Mouse (Mus musculus) large intestine, adult 2 months (tissue): ENCODE measurements around the gene Tspyl3. TPM values are rescaled to one million over a fixed set of nuclear protein-coding genes. Genes with fewer than 3 reads are reported as not detected.
"Not testable (repeated sequence)": the region's sequence is repeated elsewhere in the genome, so short reads cannot be mapped to it uniquely, and the experiment has no call there.

Experiments
- DNase-seq: peaks from one replicate; pipeline ENCODE4 v3.0.0-alpha.2; 2012; ENCODE audit warnings: low read depth, low spot score
- WGBS: fragments of 180-500 bp; shearing (Covaris S2); methylation state at CpG from one replicate; pipeline ENCODE4 v1.1.7; 2018; 5-methylcytosine and 5-hydroxymethylcytosine counted together
- polyA plus RNA-seq: library from polyadenylated mRNA; depleted of rRNA; stranded (reverse); fragments of >200 nt; gene quantifications from 2 replicates; pipeline ENCODE4 v1.2.3, GENCODE M21; 2012; rRNA removed

Tspyl3 gene
- 3.2 and 3.3 TPM in 2 replicates for polyA plus RNA-seq

- no peak for DNase-seq
- WGBS = 30% methylated on average over 31 of the region's 31 CpGs
These were observed at the start of gene Tspyl3 for GRCm38 (mm10) chr2:153224946-153225594. Gene Tspyl3 (minus strand): TSS chr2:153225441.

- no peak for DNase-seq
- WGBS = 74% methylated on average over 6 of the region's 6 CpGs
These were observed 49.6 kb upstream of the Tspyl3 start for GRCm38 (mm10) chr2:153274919-153275247.

DNA sequence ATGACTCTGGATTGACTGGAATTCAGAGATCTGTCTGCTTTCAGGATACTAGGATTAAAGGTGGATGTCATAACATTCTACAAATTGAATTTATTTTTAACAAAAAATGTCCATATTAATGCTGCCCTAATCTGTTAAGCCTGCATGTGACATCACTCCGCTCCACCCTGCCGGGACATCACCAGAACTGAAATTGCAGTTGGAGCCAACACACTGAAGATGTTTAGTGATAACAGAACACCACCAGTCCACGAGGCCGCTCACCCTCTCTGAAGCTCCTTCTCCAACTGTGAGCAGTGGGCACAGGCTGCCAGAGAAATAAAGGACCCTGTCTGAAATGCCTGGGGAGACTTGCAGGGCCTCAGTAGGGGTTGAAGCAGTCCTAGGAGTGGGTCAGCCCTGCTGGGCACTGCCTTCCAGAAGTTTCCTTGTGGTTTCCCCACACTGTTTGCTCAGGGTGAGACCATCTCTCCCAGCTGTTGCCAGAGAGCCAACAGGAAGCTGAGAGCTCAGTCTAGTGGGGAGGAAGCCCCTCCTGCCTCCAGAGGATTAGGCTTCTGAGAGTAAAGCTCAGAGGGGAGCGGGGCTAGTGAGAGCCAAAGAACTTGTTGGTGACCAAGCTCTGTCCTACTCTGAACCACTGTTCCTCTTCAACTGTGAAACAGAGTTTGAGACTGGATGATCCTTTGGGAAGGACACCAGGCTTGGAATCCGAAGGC, 49.1 kb upstream of the Tspyl3 start:
- DNase-seq = not testable (repeated sequence)
- WGBS = 70% methylated on average over 6 of the region's 6 CpGs

GRCm38 (mm10) chr2:153270231-153270915, 45.1 kb upstream of the Tspyl3 start:
- 22% methylated on average over 8 of the region's 8 CpGs for WGBS
- DNase-seq = not testable (repeated sequence)

- 70% methylated on average over 2 of the region's 2 CpGs for WGBS
- DNase-seq = no peak
These were observed 42.1 kb upstream of the Tspyl3 start for GRCm38 (mm10) chr2:153267331-153267730.

DNA sequence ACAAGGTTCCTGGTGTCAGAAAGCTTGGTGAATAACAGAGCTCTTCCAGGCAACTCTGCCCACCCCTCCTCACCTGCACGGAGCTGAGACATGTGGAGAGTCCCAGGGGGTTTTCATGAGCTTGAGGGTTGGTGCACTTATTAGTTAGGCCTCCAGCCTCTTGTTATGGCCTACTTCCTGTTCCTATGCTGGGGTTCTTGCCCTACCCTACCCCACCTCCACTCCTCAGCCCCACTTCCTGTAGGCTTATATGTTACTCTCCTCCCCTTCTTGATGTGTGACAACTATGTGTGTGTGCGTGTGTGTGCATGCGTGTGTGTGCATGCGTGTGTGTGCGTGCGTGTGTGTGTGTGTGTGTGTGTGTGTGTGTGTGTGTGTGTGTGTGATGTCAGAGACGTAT, 37.8 kb upstream of the Tspyl3 start:
- no peak for DNase-seq
- WGBS = 81% methylated on average over 7 of the region's 7 CpGs

DNA sequence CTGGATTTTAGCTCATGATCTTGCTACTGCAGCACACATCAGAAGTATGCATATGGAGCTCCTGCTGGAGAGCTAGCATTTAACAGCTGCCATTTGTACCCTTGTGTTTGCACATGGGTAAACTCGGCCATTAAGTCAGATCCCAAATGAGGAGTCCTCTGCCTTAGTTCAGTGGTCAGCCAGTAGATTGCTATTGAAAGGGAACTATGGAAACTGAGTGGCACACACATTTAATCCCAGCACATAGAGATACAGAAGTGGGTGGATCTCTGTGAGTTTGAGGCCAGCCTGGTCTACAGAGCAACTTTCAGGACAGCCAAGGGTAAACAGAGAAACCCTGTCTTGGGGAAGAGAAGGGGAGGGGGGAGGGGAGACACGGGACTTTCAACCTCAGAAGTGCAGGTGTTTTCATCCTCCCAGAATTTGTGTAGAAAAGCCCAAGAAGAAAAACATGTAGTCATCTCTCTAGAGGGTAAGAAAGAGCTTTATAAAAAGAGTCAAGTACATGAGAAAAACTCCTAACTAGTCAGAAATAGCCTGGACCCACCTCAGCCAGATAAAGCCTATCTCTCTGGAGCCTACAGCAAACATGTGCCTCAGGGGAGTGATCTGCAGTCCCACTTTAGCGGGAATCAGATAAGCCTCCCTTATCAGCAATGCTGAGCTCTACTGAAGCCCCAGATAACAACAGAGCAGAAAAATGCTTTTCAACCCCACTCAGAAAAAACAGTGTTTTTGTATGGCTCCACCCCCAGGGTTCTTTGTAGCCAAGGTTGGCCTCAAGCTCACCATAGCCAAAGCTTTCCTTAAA, 34.8 kb upstream of the Tspyl3 start:
- DNase-seq = no peak
- WGBS = 21% methylated on average over 3 of the region's 3 CpGs

DNA sequence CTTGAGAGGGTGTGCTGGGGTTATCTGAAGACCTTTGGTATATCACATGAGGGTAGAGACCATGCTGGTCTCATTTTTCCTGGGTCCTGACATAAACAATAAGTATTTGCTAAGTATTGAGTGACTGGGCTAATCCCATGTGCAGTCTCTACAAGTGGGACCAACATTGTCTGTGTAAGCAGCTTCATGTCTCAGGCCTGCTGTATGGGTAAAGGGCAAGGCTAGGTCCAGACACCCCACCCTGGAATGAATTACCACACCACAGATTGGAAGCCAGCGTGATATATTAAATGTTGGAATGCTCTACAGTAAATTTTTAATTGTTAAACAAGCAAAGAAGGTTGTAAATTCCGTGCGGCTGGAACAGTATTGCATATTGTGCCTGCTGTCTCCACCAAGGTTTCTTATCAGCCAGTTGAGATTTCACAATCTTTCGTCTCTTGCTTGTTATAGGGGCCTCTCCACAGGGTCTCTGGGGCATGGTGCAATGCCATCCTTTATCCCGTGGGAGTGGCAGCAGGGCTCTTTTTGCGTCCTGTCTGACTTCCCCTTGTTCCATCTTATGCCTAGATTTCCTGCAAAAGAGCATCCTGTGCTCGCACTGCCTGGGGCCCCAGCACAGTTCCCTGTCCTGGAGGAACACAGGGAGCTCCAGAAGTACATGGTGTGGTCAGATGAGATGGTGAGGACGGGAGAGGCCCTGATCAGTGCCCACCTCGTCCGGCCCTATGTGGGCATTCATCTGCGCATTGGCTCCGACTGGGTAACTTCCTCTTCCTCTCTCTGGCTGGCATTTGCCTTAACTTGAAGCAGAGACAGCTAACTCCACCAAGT, 34.0 kb upstream of the Tspyl3 start:
- WGBS = 21% methylated on average over 12 of the region's 12 CpGs
- DNase-seq = no peak

DNA sequence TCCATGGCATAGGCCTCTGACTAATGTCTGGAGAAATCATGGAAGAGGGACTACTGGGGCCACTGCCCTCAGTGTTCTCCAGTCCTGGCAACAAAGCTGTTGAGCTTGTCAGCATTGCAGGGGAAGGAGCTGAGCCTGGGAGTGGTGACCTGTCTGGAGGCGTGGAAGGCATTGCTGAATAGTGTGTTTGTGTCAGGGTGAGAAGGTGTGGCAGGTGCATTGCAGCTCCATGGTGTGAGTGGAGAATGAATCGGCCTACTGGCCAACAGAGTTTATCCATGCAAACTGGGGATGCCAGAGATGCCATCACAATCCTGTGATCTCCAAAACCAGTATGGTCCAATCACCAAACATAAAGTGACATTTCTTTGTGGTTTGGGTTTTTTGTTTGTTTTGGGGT, 31.4 kb upstream of the Tspyl3 start:
- 41% methylated on average over 2 of the region's 2 CpGs for WGBS
- no peak for DNase-seq

- no peak for DNase-seq
- 26% methylated on average over 5 of the region's 5 CpGs for WGBS
These were observed 24.5 kb upstream of the Tspyl3 start for GRCm38 (mm10) chr2:153249751-153250150.

- DNase-seq = no peak
- 30% methylated on average over 6 of the region's 6 CpGs for WGBS
These were observed 16.9 kb upstream of the Tspyl3 start for GRCm38 (mm10) chr2:153242156-153242555.

- DNase-seq = no peak
- under 1% methylated on average over 63 of the region's 72 CpGs for WGBS
These were observed 16.2 kb upstream of the Tspyl3 start, which contains the start of the genes Plagl2 and Pofut1 for GRCm38 (mm10) chr2:153241250-153242014. Gene Plagl2 (minus strand): TSS chr2:153241426. Gene Pofut1 (plus strand): TSS chr2:153241533.

DNA sequence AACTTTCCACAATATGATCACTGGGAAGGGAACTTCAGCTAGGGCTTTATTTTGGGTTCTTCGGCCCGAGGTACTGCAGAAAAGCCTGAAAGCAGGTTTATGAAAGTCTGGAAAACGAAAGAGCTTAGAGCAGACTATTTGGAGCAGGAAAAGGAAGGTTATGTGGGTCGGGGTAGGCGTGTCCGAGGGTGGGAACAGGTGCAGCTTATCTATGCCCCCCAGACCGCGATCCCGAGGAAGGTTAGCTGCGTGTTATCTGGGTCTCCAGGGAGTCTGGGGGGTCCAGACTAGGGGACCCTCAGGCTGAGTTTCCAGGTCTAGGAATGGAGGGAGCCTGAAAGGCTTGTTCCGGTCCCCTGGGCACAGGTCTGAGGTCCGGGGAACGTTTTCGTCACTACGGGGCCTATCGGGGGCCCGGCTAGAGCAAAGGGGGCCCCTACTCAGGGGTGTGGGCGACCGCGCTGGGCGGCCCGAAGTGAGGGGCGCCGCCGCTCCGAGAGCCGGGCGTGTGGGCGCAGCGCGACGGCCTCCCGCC, 15.5 kb upstream of the Tspyl3 start:
- WGBS = 1% methylated on average over 33 of the region's 33 CpGs
- no peak for DNase-seq

DNA sequence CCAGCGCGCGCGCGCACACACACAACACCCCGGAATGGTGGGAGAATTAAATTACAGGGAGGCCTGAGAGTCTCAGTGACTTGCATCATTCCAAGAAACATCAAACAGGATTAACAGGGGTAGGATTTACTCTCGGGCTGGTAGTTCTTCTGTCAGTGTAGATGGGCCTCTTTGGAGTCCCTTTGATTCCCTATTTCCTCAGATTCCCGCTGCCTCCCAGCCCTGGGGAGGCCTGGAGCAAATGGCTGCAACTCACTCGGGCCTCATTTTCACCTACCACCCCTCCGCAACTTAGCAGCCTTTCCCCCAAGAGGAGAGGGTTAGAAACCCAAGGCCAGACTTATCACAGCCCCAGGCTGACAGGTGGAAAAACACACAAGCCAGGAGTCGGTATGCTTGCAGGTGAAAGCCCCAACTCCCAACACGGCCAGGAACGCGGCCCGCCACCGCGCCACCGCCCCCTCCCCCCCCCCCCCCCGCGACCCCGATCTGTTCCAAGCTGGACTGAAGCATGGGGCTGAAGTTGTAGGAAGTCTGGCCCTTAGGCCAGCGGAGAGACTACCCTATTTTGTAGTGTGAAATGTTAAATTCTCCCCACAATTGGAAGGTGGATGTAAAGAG, 14.7 kb upstream of the Tspyl3 start:
- WGBS = 3% methylated on average over 22 of the region's 22 CpGs

DNA sequence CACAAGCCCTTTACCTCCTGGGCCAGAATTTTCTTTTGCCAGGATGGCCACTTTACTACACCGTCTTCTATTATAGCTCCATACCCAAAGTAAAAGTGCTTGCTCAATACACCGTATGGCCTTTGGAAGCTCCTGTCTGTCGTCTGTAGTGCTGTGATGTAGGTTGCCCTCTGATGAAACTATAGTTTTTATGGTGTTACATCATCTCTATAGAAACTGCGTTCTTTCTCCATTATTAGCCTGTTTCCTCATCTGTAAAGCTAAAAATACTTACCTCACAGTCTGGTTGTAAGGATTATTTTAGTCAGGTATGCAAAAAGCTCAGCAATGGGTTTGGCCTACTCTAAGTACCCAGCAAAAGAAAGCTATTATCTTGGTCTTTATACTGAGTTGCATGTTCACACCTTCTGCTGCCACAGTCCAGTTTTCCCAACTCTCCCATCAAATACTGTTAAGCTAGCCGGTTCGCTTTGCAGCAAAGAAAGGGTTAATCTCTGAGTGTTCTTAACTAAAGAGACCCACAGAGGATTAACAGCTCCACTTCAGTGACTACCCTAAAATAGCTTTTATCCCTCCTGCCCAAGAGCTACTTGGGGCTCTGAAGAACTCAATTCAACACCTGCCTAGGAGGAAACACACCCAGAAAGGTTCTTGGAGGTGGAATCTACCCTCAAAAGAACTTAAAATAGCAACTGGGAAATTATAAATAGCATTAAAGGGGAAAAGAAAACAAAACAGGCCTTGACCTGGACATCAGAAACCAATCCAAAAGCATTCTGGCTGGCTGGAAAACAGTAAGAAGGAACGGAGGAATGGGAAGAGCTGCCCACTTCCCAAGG, 14.0 kb upstream of the Tspyl3 start:
- 17% methylated on average over 7 of the region's 7 CpGs for WGBS

More for the DNA sequence above, 14.7 kb upstream of the Tspyl3 start:
- no peak for DNase-seq

DNA sequence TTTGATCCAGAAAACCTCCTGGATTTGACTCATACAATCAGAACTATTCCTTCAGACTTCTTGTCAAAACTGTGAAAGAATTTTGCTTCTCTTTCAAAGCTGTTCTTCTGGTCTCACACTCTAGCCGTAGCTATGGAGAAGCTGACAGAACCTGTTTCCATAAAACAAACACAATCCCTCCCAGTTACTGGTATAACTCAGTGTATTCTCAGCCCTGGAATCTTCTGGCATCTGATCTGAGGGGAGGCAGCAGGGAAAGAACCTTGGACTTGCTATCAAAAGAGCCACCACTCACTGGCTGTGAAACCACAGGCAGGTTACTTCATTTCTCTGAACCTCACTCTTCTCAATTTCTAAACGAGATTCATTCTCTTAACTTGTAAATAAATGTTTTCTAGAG, 13.2 kb upstream of the Tspyl3 start:
- 18% methylated on average over 2 of the region's 2 CpGs for WGBS
- no peak for DNase-seq

More for the DNA sequence above, 14.0 kb upstream of the Tspyl3 start:
- DNase-seq = no peak

GRCm38 (mm10) chr2:153237891-153238290, 12.7 kb upstream of the Tspyl3 start:
- WGBS = 47% methylated on average over 4 of the region's 4 CpGs
- DNase-seq = no peak
